Mouse (Mus musculus) CH12.LX (cell line): Measurements from ENCODE around the gene Gm21762.
"Not testable (repeated sequence)": the region's sequence is repeated elsewhere in the genome, so short reads cannot be mapped to it uniquely, and the experiment has no call there.

ENCODE experiments used
- CTCF ChIP-seq, 2 experiments: IDR thresholded peaks in 1 of 2; conservative IDR thresholded peaks in 1 of 2; 2 replicates each; pipeline ENCODE4 v1.5.1; 2011 to 2012; ENCODE audit warnings: low read depth in 2 of 2, low read length in 2 of 2, improper control_type of control experiment in 1 of 2, inconsistent platforms in 1 of 2, mild to moderate bottlenecking in 1 of 2, moderate library complexity in 1 of 2
- EP300 ChIP-seq: IDR thresholded peaks from 2 replicates; pipeline ENCODE4 v1.6.1; 2011; ENCODE audit warnings: low read length, improper control_type of control experiment
- GABPA ChIP-seq: IDR thresholded peaks from 2 replicates; pipeline ENCODE4 v1.6.1; 2012; ENCODE audit warnings: low read depth, low read length, improper control_type of control experiment, inconsistent platforms; ENCODE audit not compliant: insufficient replicate concordance
- JUN ChIP-seq: IDR thresholded peaks from 2 replicates; pipeline ENCODE4 v1.6.1; 2011; ENCODE audit warnings: low read depth, mild to moderate bottlenecking, low read length, improper control_type of control experiment, moderate library complexity; ENCODE audit not compliant: insufficient read depth
- POLR2A ChIP-seq: IDR thresholded peaks from 2 replicates; pipeline ENCODE4 v1.6.1; 2011; ENCODE audit warnings: low read depth, mild to moderate bottlenecking, improper control_type of control experiment, low read length

DNA sequence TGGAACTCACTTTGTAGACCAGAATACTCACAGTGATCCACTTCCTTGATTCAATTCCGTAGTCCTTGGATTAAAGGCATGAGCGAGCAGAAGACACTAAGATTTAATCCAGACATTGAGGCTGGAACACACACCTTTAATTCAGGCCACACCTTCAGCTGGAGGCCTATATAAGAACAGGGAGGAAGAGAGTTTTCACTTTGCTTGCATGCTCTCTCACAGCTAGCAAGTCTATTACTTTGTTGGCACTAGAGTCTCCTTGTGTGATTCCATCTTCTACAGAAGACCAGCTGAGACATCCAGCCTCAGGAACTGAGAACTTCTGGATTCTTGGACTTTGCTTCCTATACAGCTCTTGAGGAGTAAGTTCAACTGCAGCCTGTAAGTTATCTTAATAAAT lies 47.1 kb upstream of the Gm21762 start, which contains the start of gene AF067061:
- TF ChIP-seq POLR2A, result peak; percentile 70
- TF ChIP-seq EP300; CTCF (conservative IDR thresholded peaks at IDR 0.05 in 1 of 2, IDR thresholded peaks at IDR 0.05 in 1 of 2; ENCODE audit: low read depth in 2 of 2, low read length in 2 of 2); JUN; GABPA: not testable (repeated sequence)
